Mouse (Mus musculus): ENCODE measurements around the gene Tmem109. TPM values are rescaled to one million over a fixed set of nuclear protein-coding genes. Genes with fewer than 3 reads are reported as not detected.
A peak's percentile ranks its signal among the peaks of the same experiment; 100 is the strongest.

The Tmem109 gene
- 100 to 1,000 TPM; 100 to 104 TPM for total RNA-seq (2021)

DNA sequence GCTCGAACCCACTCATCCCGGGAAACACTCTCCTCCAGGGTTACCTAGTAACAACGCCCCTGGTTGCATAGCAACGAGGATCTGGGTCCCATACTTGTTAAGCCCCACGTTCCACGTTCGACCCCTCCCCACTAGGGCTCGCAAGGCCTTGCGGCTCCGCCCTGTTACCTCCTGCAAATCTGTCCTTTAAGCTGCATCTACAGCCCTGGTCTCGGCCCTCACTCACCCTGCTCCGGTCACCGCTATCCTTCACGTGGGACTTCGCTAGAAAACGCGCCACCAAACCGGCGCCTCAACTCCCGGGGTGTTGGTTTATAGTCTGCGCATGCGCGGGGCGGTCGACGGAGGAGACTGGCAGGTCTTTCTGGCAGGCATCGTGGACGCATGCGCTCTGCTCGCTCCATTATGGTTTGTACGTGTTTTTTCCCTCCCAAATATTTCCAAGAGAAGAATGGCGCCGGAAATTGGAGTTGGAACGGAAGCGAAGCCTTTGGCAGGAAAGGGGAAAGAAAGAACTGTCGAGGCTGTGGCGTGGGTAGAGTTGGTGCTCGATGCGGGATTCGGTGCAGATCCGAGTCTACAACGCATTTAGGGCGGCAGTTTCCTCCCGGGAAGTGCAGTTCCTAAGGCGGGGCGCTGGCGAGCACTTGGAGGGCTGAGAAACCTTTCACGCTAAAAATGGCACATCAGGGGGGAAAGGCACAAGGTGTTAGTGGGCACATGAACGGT, at the start of gene Tmem109:
Gene Tmem109, minus strand, starts transcription at position 576 of the 729 bp plus-strand sequence.
- peak; percentile 94 for DNase-seq

DNA sequence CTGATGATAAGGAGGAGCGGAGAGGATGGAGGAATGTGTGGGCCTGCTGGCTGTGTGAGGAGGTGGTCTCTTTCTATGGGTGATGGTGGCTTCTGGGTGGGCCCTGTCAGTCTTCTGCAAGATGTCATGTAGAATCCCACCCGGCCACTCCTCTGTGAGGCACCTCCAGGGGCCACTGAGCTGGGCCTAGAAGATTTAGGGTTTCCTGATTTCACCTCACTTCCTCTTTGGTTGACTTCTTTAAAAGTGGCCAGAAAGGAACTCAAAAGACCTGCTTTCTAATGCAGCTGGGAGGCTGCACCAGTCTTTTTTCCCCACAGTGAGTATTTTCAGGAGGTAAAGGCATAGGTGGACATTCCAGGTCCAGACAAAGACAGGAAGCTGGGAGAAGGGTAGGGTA, 48.8 kb upstream of the Tmem109 start:
- no peak for DNase-seq

DNA sequence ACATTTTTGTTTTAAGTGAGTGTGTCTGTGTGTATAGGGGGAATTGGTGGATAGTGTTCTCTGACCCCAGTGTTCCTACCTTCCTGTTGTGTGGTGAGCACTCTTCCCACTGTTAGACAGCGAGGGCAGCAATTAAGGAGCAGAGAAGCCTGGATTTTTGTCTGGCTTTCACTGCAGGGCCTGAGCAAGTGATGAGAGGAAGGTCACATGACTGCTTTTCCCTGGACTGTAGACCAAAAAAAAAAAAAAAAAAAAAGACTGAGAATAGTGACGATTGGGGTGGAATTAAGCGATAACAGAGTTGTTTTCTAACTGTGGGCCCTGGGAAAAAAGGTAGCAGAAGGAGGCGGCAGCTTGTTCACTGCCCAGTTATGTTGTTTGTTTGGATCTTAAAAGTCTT, 44.9 kb upstream of the Tmem109 start:
- no peak for DNase-seq

DNA sequence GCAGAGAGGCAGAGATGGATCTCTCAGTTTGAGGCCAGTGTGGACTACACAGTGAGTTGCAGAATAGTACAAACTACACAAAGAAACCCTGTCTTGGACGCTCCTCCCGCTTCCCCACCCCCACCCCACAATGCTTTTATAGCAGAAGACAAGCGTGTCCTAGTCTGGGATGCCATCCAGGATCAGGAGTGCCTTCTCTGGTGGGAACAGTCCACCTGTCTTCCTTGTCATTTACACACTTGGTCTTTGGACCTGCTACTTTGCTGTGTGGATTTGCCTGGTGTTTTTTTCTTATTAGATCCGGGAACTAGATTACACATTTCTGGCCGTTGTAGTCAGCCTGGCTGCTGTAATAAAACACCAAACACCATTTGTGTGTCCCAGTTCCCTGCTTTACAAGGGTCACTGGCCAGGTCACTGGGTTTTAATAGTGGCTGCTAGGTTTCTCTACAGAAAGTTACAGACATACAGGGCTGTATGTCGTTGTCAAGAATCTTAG, 44.4 kb upstream of the Tmem109 start:
- no peak for DNase-seq

DNA sequence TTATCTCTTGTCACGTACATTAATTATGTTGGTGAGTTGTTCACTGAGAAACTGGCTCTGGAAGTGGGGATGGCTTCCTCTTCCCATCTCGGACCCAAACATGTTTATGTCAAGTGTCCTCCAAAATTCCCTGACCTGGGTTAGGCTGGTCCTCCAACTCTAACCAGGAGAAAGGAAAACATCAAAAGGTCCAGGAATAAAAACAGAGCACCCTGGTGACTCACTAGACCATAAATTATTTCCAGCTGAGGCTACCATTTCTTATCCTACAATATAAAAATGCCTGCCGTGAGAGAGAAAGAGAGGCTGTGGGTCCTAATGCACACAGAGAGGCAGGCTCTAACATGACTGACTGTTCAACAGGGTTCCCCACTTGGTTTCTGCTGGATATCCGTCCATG, 42.4 kb upstream of the Tmem109 start:
- no peak for DNase-seq

DNA sequence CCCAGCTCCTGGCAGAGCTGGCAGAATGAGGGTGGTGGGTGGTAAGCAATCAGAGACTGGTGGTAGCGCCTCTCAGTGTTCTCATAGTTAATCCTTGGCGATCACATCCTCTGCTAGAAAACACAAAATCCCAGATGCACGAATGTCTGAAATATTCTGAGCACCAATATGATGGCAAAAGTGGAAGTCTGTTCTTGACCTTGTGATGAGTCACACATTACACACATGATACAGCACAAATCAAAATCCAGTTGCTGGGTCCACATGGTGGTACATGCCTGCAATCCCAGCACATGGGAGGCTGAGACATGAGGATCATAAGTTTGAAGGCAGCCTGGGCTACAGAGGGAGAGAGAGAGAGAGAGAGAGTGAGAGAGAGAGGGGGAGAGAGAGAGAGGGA, 39.3 kb upstream of the Tmem109 start:
- no peak for DNase-seq

DNA sequence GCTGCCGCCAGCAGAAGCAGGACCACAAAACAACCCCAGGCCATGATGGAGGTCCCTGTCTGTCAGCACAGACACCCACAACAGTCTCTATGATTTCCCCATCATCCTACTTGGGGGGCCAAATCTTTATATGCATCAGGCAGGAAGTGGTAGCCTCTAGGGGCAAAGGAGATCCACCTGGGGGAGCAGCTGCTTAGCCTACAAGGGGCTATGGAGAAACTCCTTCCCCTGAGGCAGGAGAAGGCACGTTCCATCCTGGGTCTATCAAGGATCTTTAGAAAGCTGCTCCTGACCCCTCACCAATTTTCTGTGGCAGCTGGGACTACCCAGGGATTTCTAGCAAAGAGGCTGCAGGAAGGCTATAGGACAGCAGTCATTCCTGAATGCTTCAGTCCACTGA, 38.7 kb upstream of the Tmem109 start, which contains the start of gene Zp1:
Gene Zp1, minus strand, starts transcription at position 101 of the 400 bp plus-strand sequence.
- no peak for DNase-seq

DNA sequence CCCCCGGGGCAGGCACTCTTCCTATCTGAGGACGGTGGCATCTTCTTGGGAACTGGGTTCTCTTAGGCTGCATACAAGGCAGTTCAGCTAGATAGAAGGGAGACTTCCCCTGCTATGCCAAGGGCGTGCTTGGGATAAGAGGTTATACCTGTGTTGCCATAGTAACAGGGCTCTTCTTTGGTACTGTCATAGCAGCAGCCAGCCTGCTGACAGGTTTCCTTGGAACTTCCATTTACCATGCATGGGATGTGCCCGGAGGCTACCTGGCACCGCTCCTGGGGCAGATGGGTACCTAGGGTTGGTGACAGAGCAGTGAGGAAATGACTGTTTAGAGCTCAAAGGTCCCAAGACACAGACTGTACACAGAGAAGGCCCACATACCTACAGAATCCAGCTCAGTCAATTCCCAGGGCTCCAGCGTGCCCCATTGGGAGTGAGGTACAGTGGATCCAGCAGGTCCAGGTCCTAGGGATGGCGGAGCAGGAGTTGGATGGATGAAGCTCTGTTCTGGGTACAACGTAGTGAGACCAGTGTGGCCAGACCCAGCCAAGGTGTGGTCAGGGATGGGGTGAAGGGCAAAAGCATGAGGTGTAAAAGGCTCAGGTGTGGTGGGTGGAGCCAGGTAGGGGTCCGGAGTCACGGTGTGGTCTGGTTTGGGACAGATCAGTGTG, 36.7 kb upstream of the Tmem109 start:
- DNase-seq = no peak

DNA sequence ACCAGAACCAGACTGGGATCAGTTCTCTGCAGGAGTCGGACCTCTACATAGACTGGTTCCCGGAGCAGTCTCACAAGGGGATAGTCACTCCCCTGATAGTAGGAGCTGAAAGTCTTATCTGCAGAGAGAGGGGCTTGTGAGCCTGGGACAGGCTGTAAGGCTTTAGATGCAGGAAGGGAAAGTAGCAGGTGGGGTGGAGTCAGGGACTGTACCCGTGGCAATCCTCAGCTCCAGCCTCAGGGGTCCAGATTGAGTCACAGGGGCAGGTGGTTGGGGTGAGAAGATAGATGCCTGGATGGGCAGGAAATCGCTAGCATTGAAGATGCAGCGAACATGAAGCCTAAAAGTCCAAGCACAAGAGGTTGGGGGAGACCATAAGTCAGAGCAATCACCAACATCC, 34.7 kb upstream of the Tmem109 start:
- no peak for DNase-seq

DNA sequence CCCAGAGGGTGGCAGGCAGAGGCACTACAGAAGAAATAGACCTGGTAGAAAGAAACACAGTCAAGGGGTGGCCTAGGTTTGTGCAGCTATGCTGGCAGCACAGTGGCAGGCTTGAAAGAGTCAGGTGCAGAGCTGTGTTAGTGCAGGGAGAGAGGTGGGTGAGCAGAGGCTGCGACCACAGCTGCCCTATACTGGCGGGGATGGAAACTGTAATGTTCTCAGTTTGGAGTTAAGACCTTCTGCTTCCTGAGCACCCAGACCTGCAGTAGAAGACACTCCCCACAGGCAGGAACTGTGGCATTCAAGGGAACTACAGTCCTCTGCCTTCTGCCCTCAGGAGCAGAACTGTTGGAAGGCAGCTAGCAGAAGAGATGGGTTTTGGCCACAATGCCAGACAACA, 33.1 kb upstream of the Tmem109 start:
- DNase-seq = no peak

DNA sequence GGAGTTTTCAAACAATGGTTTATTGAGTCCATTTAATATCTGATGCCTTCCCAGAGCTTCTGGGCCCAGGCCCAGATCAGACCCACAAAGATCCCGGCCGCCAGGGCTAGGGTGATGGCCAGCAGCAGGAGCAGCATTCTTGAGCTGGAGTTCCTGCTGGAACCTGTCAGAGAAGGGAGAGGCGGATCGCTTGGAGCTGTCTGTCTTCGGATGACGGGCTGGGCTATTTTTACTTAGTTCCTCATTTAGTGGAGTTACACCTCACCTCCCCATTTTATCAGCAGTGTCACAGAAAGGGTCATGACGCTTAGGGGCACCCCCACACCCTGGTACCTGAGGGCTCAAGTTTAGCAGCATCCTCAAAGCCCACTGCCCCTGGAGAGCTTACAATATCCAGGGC, 32.5 kb upstream of the Tmem109 start:
- peak; percentile 42 for DNase-seq

DNA sequence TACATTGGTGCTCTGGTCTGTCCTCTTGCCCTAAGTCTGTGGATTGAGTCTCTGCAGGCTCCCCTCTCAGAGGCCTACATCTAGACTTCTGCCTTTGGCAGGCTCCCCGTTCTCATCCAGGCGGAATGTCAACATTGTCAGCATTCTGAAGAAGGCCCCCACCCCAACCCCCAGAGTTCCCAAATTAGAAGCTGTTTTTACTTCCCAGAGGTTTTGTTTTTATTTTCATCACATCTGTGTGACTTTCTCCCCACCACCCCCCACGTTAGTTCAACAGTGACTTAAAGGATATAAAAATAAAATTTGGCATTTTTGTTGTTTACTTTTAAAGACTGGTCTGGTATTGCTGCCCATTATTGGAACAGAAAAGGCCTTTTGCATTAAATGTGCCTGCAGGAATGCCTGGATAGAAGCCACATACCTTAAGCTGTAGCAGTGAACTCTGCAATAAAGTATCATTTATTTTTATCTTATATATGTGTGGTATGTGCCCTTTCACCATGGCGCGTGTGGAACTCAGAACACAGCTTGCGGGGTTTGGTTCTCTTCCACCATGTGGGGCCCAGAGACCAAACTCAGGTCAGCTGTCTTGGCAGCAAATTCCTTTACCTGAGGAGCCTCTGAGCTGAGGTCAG, 27.4 kb upstream of the Tmem109 start:
- DNase-seq = peak; percentile 54

DNA sequence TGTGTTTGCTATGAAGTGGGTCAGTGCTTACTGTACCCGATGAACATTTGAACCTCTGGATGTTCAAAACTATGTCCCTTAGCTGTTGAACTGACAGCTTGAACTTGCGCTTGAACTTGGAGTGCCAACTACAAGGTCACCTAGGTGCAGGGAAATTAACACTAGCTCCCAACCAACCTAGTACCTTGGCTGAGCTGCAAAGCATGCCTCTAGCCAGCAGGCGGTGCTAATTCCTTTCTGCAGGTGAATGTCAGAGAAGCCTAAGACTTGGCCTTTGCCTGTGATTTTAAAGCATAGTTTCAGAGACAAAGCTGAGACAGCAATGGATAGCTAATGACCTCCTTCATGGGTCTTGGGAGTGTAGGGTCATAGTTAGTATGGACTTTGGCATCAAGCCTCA, 26.1 kb upstream of the Tmem109 start:
- peak; percentile 79 for DNase-seq

DNA sequence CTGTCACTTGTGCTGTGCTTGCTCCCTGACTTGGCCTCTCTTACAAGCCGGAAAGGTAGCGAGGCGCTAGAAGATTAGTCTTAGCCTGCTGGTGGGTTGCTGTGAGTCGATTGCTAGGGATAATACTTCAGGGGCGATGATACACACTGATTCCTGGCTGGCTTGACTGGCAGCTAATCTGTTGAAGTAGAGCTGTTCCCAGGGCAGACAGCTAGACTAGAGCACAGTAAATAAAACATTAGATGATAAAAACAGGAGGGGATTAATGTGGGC, 23.9 kb upstream of the Tmem109 start:
- DNase-seq = no peak

DNA sequence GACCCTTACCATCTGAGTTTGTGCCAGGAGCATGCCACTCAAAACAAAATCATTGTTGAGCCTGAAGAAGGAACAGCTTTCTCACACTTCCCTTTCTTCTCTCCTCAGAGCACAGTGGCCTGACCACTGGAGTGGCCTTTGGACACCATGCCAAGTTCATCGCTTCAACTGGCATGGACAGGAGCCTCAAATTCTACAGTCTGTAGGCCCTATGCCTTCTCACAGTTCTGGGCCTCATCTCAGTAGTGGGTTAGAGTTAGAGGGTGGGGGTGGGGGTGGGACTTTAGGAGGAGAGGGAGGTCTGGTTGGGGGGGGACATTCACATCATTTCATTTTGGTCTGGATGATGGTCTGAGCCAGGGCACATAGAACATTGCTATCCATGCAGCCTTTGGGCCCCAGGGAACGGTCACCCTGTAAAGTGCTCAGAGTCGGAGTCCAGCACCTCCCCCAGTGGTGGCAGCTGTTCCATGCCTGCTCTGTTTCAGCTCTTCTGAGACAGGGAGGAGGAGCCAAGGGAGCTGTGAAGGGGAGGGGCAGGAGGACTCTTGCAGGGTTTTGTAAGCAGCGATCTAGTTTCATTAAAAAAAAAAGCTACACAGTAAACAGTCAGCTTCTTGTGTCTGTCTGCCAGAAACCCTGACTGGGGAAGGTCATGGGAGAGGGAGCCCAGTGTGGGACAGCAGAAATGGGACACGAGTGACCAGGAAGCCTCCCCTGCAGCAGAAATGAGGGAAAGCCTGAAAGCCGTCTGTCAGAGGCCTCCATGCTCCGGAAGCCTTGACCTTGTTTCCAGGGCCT, 23.3 kb upstream of the Tmem109 start:
- DNase-seq = peak; percentile 75

DNA sequence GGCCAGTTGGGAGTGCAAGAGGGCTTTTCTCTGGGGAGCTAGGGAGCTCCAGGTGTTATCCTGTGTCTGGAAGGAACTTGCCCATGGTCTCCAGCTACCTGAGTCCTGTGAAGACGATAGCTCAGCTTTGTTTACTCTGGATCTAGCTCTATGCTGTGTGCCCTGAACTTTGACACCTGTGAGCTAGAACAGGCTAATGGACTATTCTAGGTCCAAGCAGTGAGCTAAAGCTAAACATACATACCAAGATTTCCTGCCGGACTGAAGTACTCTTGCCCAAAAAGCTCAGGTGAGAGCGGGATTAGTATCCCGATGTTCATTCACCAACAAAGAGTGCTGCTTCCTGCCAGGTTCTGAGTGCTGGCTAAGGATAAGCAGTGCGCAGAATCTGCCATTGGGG, 22.7 kb upstream of the Tmem109 start:
- DNase-seq = no peak

DNA sequence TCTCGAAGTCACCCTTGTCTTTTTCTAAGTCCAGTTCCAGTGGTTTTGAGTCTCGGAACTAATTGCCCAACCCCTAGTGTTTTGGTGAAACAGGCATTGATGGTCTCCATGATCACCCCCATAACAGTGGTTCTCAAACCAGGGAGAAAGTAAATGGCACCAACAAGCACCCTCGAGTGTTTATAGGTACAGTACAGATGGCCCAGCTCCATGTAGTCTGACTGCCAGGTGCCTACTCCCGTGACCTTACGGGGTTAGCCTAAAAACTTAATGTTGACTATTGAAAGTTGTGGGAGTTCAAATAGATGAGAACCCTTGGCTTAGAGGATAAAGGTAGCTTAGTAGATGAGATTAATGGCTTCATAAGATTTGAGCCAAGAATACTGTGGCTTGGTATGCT, 19.2 kb upstream of the Tmem109 start:
- no peak for DNase-seq

DNA sequence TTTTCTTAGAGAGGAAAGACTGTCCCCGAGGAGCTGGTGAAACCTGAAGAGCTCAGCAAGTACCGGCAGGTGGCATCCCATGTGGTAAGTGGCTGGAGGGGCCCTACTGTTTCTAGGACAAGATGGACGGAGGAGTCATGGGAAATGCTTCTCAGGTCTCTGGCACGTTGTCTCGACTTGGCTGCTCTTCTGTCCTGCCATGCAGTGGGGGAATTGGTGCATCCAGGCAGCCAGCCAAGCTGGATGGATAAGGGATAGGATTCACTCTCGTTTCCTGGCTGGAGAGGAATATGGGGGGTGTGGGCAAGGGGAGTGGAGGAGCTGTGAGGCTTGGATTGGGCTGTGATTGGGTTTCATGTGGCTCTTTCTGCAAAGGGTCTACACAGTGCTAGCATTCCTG, 18.5 kb upstream of the Tmem109 start:
- DNase-seq = peak; percentile 78

DNA sequence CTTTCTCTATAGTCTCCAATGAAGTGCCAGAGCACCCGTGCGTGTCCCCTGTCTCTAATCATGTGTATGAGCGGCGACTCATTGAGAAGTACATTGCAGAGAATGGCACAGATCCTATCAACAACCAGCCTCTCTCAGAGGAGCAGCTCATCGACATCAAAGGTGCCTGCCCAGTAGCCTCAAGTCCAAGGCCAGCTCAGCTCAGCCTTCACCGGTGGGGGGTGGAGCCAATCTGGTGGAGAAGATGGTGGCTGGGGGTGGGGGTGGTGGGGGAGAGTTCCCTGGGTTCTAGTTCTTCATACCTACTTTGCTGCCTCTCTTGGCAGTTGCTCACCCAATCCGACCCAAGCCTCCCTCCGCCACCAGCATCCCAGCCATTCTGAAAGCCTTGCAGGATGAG, 15.7 kb upstream of the Tmem109 start:
- DNase-seq = no peak

DNA sequence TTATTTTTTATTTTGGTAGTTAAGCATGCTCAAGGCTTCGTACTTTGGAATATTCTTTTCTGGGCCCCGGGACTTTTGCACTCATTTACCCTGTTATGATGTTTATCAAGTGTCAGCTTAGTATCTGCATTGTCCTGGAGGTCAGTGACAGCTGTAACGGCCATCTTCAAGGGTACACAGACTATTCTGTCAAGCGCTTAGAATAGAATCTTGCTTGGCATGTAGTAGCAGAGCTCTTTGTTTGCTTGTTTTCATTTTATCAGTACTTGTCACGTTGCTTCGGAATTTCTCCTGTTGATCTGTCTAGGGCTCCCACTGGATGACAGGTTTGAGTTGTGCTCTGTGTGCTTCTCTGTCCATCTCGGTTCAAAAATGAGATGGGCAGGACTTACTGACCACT, 15.0 kb upstream of the Tmem109 start:
- DNase-seq = no peak

DNA sequence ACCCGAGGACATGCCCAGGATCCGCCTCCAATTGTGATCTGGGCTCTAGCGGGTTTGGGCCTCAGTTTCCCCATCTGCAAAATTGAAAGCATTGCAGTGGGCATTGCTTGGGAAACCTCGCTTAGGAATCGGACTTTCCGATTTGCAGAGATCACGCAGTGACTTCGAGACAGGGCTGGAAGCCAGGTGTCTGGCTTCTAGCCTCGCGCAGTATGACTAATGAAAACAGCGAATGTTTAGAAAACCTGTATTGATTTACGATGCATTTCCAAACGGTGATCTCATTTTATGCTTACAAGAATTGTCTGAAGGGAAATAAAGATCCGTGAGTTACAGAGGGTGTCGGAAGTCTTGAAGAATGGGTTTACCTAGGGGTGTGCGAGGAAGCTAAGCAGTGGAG, 13.9 kb upstream of the Tmem109 start:
- DNase-seq = no peak

DNA sequence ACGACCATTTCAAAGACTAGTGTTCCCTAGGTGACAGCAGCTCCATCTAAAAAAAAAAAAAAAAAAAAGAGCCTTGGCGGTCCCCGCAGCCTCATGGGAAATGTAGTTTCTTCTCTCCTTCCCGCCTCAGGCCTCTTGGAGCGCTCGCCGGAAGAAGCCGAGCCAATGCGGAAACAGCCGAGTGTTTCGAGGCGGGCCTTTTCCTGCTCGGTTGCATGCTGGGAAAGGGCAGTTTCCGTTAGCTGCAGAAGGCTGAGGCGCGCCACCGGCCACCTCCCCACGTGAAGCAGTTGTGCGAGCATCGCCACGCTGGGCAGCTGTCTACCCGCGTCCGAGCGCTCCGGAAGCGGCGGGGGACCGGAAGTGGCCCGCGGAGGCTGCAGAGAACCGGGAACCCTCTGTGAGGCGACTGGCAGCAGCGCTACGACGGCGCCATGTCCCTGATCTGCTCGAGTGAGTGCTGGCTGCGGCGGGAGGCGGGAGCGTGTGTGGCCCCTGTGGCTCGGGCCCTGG, 13.3 kb upstream of the Tmem109 start, which contains the start of gene Prpf19:
Gene Prpf19, plus strand, starts transcription at position 216 of the 513 bp plus-strand sequence.
- peak; percentile 98 for DNase-seq

DNA sequence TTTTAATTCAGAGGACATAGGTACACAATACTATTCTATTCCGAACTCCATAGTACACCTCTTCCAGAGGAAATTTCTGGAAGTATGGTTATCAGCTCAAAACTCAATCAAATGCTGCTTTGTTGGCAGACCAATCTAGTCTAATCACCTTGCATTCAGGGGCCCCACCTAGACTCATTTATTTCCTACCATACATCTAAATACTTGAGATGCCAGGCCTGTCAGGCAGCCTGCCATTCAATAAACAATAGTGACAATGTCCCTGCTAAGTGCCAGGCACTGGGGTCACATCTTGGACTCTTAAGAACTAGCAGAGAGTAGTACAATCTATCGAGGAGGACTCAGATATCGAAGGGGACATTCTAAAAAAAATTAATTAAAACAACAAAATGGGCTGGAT, 10.4 kb upstream of the Tmem109 start:
- no peak for DNase-seq
